Mouse (Mus musculus) forelimb bud, embryonic 11.5 days (tissue): ENCODE measurements around the gene Tex35.
A peak's percentile ranks its signal among the peaks of the same experiment; 100 is the strongest.

ENCODE experiments used
- DNase-seq: peaks from one replicate; pipeline ENCODE4 v3.0.0-alpha.2; 2012; ENCODE audit warnings: low read depth, low spot score

The Tex35 gene

DNA sequence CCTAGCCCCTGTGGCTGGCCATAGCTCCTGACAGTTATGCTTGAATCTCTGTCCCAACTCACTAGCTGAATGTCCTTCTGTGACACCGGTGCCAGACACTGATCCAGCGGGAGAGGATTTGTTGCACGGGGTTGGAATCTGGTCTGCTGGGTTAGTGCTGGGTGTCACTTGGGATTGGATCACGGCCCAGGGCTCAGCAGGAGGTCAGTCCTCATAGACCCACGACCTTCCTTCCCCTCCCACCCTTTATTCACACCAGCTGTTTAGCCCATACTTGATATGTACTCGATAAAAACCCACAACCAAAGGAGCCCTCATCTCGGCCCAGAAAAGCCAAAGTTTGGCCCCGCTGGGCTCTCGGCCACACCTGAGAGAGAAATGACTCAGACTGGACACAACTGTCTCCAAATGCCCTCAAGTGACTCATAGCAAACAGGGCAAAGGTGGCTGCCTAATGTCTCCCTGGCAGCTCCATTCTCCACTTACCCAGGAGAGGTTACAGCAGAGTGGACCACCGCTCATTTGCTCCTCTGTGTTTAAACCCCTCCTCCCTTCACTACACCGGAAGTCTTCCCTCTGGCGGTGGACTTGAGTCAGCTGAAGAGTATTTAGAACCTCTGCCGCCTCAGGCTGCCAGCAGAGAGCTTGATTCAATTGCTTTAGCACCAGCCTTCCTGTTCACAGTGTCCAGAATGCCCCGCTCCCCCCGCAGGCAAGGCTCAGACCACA lies 27.2 kb downstream of the Tex35 start:
- peak; percentile 62 for DNase-seq

GRCm38 (mm10) chr1:157080071-157080470 lies 28.4 kb downstream of the Tex35 start:
- DNase-seq = no peak

DNA sequence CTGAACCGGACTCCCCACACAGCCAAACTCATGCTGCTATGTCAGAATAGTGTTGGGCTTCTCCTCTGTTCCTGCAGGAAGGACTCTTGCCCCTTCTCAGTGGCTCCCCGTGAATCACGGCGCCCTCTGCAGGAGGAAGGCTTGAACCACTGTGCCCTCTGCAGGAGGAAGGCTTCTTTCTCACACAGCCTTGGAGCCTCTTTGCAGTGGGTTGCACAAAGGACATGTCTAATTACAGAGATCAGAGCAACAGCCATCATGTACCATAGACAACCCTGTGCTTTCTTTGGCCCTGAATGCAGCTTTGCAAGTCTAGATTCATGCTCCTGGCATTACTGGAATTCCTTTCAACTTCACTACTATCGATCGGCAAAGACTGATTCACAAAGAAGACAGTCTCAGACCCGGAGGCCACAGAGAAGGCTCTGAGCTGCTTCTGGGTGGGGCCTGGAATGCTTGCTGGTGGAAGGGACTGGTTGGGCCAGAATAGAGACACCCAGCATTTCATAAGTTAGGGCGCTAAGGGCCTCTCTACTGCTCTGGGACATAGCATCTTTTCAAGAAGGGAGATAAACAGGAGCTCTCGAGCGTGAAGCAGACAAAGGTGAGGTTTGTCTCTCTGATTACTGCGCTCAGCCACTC lies 29.0 kb downstream of the Tex35 start:
- DNase-seq = peak; percentile 53

- DNase-seq = peak; percentile 83
Observed at GRCm38 (mm10) chr1:157076781-157077705, 31.4 kb downstream of the Tex35 start.

- DNase-seq = peak; percentile 93
Observed at GRCm38 (mm10) chr1:157076257-157076656, 32.2 kb downstream of the Tex35 start.

DNA sequence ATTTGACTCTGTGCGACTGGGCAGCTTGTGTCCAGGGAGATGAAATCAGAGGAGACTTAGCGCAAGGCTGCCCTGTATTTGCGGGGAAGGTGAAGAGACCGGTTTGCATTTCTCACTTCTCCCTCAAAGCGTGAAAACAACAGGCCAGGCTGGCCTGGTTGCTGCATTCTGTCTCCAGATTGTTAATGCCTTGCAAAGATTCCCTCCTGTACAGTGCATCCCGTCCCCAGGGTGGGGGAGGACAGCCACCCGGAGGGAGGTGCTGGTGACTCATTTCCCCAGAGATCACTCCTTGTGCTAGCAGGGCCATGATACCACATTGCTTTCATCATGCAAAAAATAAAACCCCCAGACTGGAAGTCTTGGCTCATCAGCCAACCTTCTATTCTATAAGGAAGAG lies 33.5 kb downstream of the Tex35 start:
- DNase-seq = no peak

- no peak for DNase-seq
Observed at GRCm38 (mm10) chr1:157074371-157074770, 34.1 kb downstream of the Tex35 start.

DNA sequence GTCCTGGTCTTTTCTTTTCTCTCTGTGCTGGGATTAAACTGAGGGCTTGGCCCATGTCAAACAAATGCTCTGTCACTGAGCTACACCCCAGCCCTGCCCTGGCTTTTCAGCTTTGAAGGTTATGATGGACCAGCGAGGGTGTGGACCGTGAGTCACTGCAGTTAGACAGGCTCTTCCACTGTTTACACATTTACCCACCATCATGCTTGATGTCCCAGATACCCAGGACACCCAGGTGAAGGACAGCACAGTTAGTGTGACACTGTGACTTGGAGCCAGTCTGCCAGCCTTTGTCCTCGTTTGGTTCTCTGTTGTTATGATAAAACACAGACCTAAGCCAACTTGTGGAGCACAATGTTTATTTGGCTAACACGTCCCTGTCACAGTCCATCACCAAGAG lies 34.9 kb downstream of the Tex35 start:
- no peak for DNase-seq

- DNase-seq = no peak
Observed at GRCm38 (mm10) chr1:157069181-157069828, 39.2 kb downstream of the Tex35 start.

- DNase-seq = no peak
Observed at GRCm38 (mm10) chr1:157068316-157068715, 40.2 kb downstream of the Tex35 start.

- DNase-seq = no peak
Observed at GRCm38 (mm10) chr1:157065819-157066730, 42.4 kb downstream of the Tex35 start.

DNA sequence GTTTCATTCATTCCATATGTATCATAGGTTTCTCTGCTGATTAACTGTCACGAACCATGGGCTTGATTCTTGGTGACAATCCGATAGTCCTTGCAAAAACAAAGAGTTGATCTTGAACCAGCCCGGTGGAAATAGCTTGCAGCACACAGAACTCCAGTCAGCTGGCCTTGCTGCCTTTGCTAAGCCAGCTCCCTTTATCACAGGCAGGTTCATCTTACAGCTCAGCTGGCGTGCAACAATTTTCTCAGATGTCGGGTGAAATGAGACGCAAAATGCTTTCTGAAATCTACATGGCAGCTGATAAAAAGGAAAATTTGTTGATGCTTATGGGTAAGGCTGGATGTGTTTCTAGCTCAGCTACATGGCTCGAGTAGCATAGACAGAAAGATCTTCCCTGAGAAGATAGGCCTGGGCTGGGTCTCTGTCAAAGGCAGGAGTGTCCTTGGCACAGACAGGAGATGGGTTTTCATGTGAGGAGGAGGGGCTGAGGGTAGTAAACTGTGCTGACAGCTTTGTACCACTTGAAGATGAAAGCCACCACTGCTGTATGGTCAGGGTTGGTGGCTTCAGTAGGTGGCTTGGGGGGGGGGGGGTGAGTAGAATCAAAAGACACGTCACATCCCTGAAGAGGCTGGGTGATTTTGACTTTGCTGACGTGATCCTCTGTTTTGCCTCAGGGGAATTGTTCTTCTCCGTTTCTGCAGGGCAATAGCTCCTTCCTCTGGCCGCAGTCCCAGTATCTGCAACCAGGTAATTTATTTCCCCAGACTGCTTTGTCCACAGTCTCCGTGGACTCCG lies 45.0 kb downstream of the Tex35 start:
- no peak for DNase-seq

DNA sequence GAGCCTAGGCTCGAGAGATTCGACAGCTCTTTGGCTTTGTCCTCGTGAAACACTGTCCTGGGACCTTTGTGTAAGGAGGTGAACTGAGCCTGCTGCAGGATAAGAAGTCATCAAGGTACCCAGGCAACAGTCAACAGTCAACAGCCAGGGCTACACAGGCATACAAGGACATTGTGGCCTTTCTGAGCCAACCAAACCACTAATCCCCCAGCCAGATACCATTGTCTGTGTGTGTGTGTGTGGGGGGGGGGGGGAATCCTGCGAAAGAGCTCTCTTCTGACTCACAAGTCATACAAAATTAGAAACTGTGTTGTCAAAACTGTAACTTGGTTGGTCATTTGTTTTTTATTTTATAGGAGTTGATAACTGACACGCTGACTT lies 46.0 kb downstream of the Tex35 start:
- no peak for DNase-seq

- DNase-seq = no peak
Observed at GRCm38 (mm10) chr1:157061800-157062444, 46.6 kb downstream of the Tex35 start.

GRCm38 (mm10) chr1:157061170-157061569 lies 47.3 kb downstream of the Tex35 start:
- DNase-seq = no peak

GRCm38 (mm10) chr1:157060441-157061135 lies 47.9 kb downstream of the Tex35 start:
- no peak for DNase-seq

GRCm38 (mm10) chr1:157055901-157056300 lies 52.6 kb downstream of the Tex35 start:
- DNase-seq = no peak

DNA sequence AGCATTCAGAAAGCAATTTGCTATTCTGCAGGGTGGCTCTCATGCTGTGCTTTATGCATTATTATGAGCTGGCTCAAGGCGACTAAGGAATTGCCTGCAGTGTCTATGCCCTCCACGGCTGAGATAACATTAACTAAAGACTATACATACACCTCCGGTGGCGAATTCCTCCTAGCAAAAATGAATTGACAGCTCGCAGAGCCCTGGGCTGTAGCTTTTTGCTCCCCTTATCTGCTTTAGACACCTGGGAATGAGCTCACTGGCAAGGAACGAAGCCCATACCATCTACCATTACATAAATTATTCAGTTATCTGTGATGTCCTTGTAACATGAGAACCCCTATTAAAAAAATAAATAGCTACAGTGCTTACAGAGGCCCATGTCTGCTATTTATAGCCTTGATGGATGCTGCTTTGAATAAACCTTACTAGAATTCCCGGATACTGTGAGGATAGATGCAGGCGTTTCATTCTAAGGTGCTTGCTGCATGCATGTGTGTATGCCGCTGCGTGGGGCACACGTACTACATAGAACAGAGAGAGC lies 53.1 kb downstream of the Tex35 start:
- DNase-seq = no peak
